Mouse (Mus musculus) hindbrain, embryonic 12.5 days (tissue): ENCODE results near the gene Clic5. TPM values are rescaled to one million over a fixed set of nuclear protein-coding genes. Genes with fewer than 3 reads are reported as not detected.

Source experiments
- ATAC-seq: fragments of 200-750 bp; cut with Nextera tagmentation; 2 replicates; pipeline ENCODE4 v1.8.0; 2017; ENCODE audit warnings: moderate TSS enrichment; ENCODE audit not compliant: low FRiP score
- H3K27ac ChIP-seq: fragments of 300-500 bp; sonication (generic); 2 replicates; pipeline ENCODE4 v1.5.1; 2016; ENCODE audit warnings: mild to moderate bottlenecking
- H3K27me3 ChIP-seq: fragments of 300-500 bp; sonication (generic); 2 replicates; pipeline ENCODE4 v1.6.1; 2016; ENCODE audit warnings: mild to moderate bottlenecking
- H3K36me3 ChIP-seq: fragments of 300-500 bp; sonication (generic); 2 replicates; pipeline ENCODE4 v1.6.1; 2016; ENCODE audit warnings: mild to moderate bottlenecking
- H3K4me1 ChIP-seq: fragments of 300-500 bp; sonication (generic); 2 replicates; pipeline ENCODE4 v1.6.1; 2016
- H3K4me2 ChIP-seq: fragments of 300-500 bp; sonication (generic); replicated peaks from 2 replicates; pipeline ENCODE4 v1.6.1; 2016; ENCODE audit warnings: mild to moderate bottlenecking
- H3K4me3 ChIP-seq: fragments of 300-500 bp; sonication (generic); 2 replicates; pipeline ENCODE4 v1.5.1; 2016; ENCODE audit warnings: mild to moderate bottlenecking
- H3K9ac ChIP-seq: fragments of 300-500 bp; sonication (generic); 2 replicates; pipeline ENCODE4 v1.6.1; 2016; ENCODE audit warnings: mild to moderate bottlenecking, moderate library complexity
- H3K9me3 ChIP-seq: fragments of 300-500 bp; sonication (generic); replicated peaks from 2 replicates; pipeline ENCODE4 v1.6.1; 2016; ENCODE audit warnings: mild to moderate bottlenecking
- WGBS: fragments of 180-500 bp; shearing (Covaris S2); methylation state at CpG from one replicate; pipeline ENCODE4 v1.1.7; 2016; 5-methylcytosine and 5-hydroxymethylcytosine counted together
- polyA plus RNA-seq: library from polyadenylated mRNA; unstranded; fragments of >200 nt; fragmentation: Nextera tagmentation; extraction: Ambion mirVana; gene quantifications from 2 replicates; pipeline ENCODE4 v1.2.1, GENCODE M21; 2016

The Clic5 gene
- 0.50 TPM in 2 replicates for polyA plus RNA-seq

DNA sequence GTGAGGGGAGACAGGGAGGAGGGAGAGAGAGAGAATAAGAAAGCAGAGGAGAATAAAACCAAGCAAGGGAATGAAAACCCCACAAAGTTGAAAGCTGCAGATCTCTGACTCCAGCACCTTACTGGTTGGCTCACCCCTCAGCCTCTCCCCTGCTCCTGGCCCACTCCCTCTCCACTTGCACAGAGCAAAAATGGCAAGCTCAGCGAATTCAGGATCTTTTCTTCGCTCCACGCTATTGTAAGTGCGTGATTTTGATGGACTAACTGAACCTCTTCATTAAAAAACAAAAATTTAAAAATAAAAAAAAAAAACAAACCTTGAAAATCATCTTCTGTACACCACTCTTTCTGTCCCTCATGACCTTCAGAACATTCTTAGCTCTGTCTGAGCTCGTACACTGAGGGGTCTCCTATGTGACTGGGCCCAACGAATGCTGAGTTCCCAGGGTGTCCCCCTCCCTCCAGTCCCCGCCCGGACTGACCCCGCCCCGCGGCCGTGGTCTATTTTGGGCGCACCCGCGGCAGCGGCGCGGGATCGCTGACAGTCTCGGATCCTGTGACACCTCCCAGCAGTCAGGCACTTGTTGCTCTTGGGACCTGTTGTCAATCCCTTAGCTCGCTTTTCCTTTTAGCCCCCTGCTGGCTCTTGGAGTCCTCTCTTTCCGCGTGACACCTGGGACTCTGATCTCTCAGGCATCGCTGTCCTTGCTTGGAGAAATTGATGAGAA lies at the start of gene Clic5:
Gene Clic5, plus strand, starts transcription at position 543 of the 727 bp plus-strand sequence.
- Histone ChIP-seq H3K9me3 (no peaks in the 10 kb centered on the region), H3K36me3 (no peaks in the 10 kb centered on the region), H3K27me3 (peaks cover 30% of the 10 kb centered on the region), H3K27ac (no peak within 1 kb of the TSS), H3K9ac (peak within 1 kb of the TSS; percentile 23), H3K4me3 (peak within 1 kb of the TSS; percentile 35), H3K4me2 (peak within 1 kb of the TSS; percentile 74), H3K4me1 (peaks cover 15% of the 10 kb centered on the region)
- ATAC-seq, result peak; percentile 32; the same call in 1 of the 2 replicates
- 3% methylated on average over 24 of the region's 24 CpGs for WGBS

DNA sequence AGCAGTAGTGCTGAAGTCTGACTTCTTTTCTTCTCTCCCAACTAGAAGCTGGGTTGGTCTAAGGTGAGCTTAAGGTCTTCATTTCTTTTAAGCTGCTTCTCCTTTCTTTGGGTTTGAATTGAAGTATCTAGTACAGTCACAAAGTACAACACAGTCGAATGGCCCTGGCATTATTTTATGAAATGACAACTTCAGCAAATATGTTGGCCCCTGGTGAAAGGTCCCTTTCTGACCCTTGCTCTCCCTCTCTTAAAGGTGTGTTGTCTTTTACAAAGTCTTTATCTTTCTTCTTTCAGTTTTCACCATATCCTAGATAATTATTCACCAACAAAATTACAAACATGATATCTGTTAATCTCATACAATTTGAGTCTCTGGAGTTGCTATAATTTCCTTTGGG lies 42.6 kb upstream of the Clic5 start:
- Histone ChIP-seq H3K9ac (no peak overlapping the region), H3K4me3 (no peak overlapping the region), H3K9me3 (no peaks in the 10 kb centered on the region), H3K36me3 (no peaks in the 10 kb centered on the region), H3K27me3 (no peaks in the 10 kb centered on the region), H3K4me2 (no peak overlapping the region), H3K27ac (no peak overlapping the region), H3K4me1 (no peaks in the 10 kb centered on the region)
- ATAC-seq, result no peak
- 84% methylated on average over 1 of the region's 1 CpGs for WGBS

DNA sequence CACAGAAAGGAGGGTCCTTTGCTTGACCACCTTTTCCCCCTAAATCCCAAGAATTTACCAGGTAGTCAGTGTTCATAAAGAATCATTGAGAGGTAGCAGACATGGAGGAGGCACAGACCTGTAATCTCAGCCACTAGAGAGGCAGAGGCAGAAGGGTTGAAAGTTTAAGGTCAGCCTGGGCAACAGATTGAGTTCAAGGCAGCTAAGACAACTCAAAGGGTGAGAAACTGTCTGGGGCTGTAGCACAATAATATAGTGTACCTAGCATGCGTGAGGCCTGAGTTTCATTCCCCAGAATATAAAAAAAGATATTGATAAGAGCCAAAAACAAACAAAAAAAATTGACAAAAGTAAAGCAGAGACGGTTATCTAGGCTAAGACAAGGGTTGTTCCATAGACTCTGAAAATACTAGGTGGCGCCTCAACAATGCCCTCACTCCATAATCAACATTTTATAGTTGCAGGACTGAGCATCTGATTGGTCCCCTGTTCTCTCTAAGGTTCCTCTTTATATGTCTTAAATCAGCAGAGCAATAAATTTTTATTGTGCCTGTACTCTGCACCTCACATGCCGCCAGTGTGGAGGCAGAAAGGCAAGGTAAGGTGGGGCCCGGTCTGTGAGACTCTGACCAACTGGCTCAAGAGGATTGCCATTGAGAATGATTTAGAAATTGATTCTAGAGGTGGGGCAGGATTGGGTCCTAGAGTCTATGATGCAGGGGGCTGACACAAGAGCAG lies 40.1 kb upstream of the Clic5 start:
- Histone ChIP-seq H3K4me2 (no peak overlapping the region), H3K4me1 (no peaks in the 10 kb centered on the region), H3K27me3 (no peaks in the 10 kb centered on the region), H3K36me3 (no peaks in the 10 kb centered on the region), H3K9ac (no peak overlapping the region), H3K9me3 (no peaks in the 10 kb centered on the region), H3K27ac (no peak overlapping the region), H3K4me3 (no peak overlapping the region)
- 93% methylated on average over 5 of the region's 5 CpGs for WGBS
- ATAC-seq, result no peak

- H3K27me3 ChIP-seq, result no peaks in the 10 kb centered on the region
- H3K4me1 ChIP-seq, result no peaks in the 10 kb centered on the region
- no peaks in the 10 kb centered on the region for H3K36me3 ChIP-seq
- no peak overlapping the region for H3K27ac ChIP-seq
- H3K4me2 ChIP-seq, result no peak overlapping the region
- 79% methylated on average over 3 of the region's 3 CpGs for WGBS
- no peak overlapping the region for H3K4me3 ChIP-seq
- H3K9me3 ChIP-seq, result no peaks in the 10 kb centered on the region
- no peak overlapping the region for H3K9ac ChIP-seq
- no peak for ATAC-seq
These were observed 37.3 kb upstream of the Clic5 start for GRCm38 (mm10) chr17:44151130-44151529.

GRCm38 (mm10) chr17:44151889-44152288 lies 36.5 kb upstream of the Clic5 start:
- ATAC-seq, result no peak
- WGBS, result 81% methylated on average over 8 of the region's 8 CpGs
- no peaks in the 10 kb centered on the region for H3K36me3 ChIP-seq
- H3K4me3 ChIP-seq, result no peak overlapping the region
- H3K27me3 ChIP-seq, result no peaks in the 10 kb centered on the region
- H3K9me3 ChIP-seq, result no peaks in the 10 kb centered on the region
- no peak overlapping the region for H3K27ac ChIP-seq
- H3K9ac ChIP-seq, result no peak overlapping the region
- H3K4me2 ChIP-seq, result no peak overlapping the region
- no peaks in the 10 kb centered on the region for H3K4me1 ChIP-seq

GRCm38 (mm10) chr17:44153871-44154270 lies 34.5 kb upstream of the Clic5 start:
- H3K27me3 ChIP-seq, result no peaks in the 10 kb centered on the region
- H3K9ac ChIP-seq, result no peak overlapping the region
- WGBS, result 43% methylated on average over 5 of the region's 5 CpGs
- no peak for ATAC-seq
- no peaks in the 10 kb centered on the region for H3K4me1 ChIP-seq
- H3K27ac ChIP-seq, result no peak overlapping the region
- no peak overlapping the region for H3K4me3 ChIP-seq
- H3K4me2 ChIP-seq, result no peak overlapping the region
- no peaks in the 10 kb centered on the region for H3K36me3 ChIP-seq
- H3K9me3 ChIP-seq, result no peaks in the 10 kb centered on the region

- ATAC-seq, result no peak
- Histone ChIP-seq H3K27ac (no peak overlapping the region), H3K36me3 (no peaks in the 10 kb centered on the region), H3K9me3 (no peaks in the 10 kb centered on the region), H3K4me3 (no peak overlapping the region), H3K27me3 (no peaks in the 10 kb centered on the region), H3K4me2 (no peak overlapping the region), H3K9ac (no peak overlapping the region), H3K4me1 (no peaks in the 10 kb centered on the region)
- WGBS, result 60% methylated on average over 2 of the region's 2 CpGs
These were observed 33.2 kb upstream of the Clic5 start for GRCm38 (mm10) chr17:44155204-44155603.

GRCm38 (mm10) chr17:44158186-44158585 lies 30.2 kb upstream of the Clic5 start:
- Histone ChIP-seq H3K9me3 (no peaks in the 10 kb centered on the region), H3K9ac (no peak overlapping the region), H3K4me1 (peaks cover 4% of the 10 kb centered on the region), H3K27ac (no peak overlapping the region), H3K4me2 (no peak overlapping the region), H3K36me3 (no peaks in the 10 kb centered on the region), H3K27me3 (no peaks in the 10 kb centered on the region), H3K4me3 (no peak overlapping the region)
- no peak for ATAC-seq
- 73% methylated on average over 1 of the region's 1 CpGs for WGBS

DNA sequence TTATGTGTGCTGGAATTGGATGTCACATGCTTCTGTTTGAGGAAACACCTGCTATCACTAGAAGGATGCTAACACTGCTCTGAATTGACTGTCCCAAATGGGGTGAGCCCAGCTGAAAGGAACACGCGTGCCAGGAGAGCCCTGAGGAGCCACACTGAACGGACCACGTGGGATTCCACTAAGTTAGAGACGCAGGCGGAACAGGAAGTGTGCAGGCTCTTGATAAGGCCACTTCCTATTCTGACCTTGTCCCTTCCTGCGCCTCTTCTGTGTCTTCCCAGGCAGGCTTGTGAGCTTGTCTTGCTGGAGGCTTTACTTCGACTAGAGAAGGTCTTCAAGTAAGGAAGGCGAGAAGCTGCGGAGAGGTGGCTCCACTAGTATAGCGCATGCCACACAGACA lies 27.9 kb upstream of the Clic5 start:
- 91% methylated on average over 11 of the region's 11 CpGs for WGBS
- H3K4me2 ChIP-seq, result no peak overlapping the region
- H3K27me3 ChIP-seq, result no peaks in the 10 kb centered on the region
- ATAC-seq, result no peak
- no peak overlapping the region for H3K9ac ChIP-seq
- no peak overlapping the region for H3K4me3 ChIP-seq
- H3K27ac ChIP-seq, result no peak overlapping the region
- peaks cover 4% of the 10 kb centered on the region for H3K4me1 ChIP-seq
- no peaks in the 10 kb centered on the region for H3K36me3 ChIP-seq
- H3K9me3 ChIP-seq, result no peaks in the 10 kb centered on the region

- Histone ChIP-seq H3K9me3 (no peaks in the 10 kb centered on the region), H3K27me3 (no peaks in the 10 kb centered on the region), H3K4me3 (no peak overlapping the region), H3K36me3 (no peaks in the 10 kb centered on the region), H3K4me2 (no peak overlapping the region), H3K27ac (no peak overlapping the region), H3K9ac (no peak overlapping the region), H3K4me1 (peaks cover 4% of the 10 kb centered on the region)
- ATAC-seq, result no peak
- WGBS, result 34% methylated on average over 5 of the region's 5 CpGs
These were observed 25.9 kb upstream of the Clic5 start for GRCm38 (mm10) chr17:44162514-44162913.

- 82% methylated on average over 5 of the region's 5 CpGs for whole genome bisulfite sequencing
- no peaks in the 10 kb centered on the region for H3K36me3 ChIP-seq
- no peak overlapping the region for H3K27ac ChIP-seq
- peaks cover 4% of the 10 kb centered on the region for H3K4me1 ChIP-seq
- no peak overlapping the region for H3K4me2 ChIP-seq
- no peaks in the 10 kb centered on the region for H3K27me3 ChIP-seq
- ATAC-seq, result no peak
- H3K9ac ChIP-seq, result no peak overlapping the region
- no peaks in the 10 kb centered on the region for H3K9me3 ChIP-seq
- no peak overlapping the region for H3K4me3 ChIP-seq
These were observed 25.4 kb upstream of the Clic5 start for GRCm38 (mm10) chr17:44162935-44163334.

DNA sequence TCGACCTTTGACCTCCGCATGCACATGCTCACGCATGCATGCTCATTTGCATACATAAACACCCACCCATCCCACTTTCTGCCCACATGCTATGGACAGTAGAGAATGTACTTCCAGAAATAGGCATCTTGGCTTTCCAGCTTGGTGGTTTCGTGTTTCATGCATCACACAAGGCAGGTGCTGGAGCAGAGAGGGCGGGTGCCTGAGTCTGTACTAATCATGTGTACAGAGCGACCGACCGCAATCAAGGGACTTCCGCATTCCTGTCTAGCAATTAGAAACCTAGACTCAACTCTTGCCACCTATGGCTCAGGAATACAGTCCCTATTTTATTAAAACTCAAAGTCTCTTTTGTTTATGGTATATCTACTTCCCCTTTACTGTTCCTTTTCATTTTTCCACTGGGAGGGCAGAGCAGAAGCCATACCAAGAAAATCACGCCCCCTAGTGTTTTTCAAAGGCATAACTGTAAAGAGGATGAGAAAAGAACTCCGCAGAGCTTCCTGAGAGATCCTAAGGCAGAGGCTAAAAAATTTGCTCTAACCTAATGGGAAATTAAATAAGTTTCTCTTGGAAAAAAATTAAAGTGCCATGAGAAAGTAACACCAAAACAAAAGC lies 22.5 kb upstream of the Clic5 start:
- Histone ChIP-seq H3K27ac (no peak overlapping the region), H3K4me3 (no peak overlapping the region), H3K36me3 (no peaks in the 10 kb centered on the region), H3K4me2 (no peak overlapping the region), H3K9me3 (no peaks in the 10 kb centered on the region), H3K9ac (no peak overlapping the region), H3K4me1 (peaks cover 4% of the 10 kb centered on the region), H3K27me3 (no peaks in the 10 kb centered on the region)
- no peak for ATAC-seq
- 83% methylated on average over 11 of the region's 11 CpGs for WGBS
